Mouse (Mus musculus): Measurements from ENCODE around the gene Drg1.
"Not testable (repeated sequence)": the region's sequence is repeated elsewhere in the genome, so short reads cannot be mapped to it uniquely, and the experiment has no call there.

- TF ChIP-seq CTCF (conservative IDR thresholded peaks at IDR 0.05; ENCODE audit: low read length); POU5F1 (IDR thresholded peaks at IDR 0.05; ENCODE audit: borderline replicate concordance, low read length); NANOG (IDR thresholded peaks at IDR 0.05; ENCODE audit: borderline replicate concordance, low read length): not testable (repeated sequence)
These were observed 85.0 kb downstream of the Drg1 start for GRCm38 (mm10) chr11:3181250-3181649.

Data from E14TG2a.4 (cell line).